Mouse (Mus musculus): ENCODE results near the gene Cldn14. TPM values are rescaled to one million over a fixed set of nuclear protein-coding genes. Genes with fewer than 3 reads are reported as not detected.

The Cldn14 gene
- polyA plus RNA-seq, 1 experiment from 2014 or later = not detected

DNA sequence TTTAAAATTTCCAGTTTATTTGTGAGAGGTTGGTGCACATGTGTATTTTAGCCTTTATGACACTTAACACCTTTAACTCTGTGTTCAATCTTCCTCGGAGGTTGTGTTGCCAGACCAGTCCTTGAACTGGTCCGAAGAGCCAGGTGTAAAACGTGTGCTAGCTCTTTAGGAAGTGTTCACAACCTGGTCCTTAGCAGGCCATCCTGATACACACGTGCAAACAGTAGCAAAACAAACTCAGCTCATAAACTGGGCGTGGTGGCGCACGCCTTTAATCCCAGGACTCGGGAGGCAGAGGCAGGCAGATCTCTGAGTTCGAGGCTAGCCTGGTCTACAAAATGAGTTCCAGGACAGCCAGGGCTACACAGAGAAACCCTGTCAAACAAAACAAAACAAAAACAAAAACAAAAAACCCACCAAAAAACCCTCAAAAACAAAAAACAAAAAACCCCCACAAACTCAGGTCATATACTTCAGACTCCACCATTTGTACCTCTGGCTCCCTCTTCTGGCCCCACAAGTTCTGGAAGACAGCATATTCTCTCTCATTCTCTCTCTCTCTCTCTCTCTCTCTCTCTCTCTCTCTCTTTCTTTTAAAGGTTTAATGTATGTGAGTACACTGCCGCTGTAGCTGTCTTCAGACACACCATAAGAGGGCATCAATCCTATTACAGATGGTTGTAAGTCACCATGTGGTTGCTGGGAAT is 65.7 kb downstream of the Cldn14 start:
- Histone ChIP-seq H3K27me3 (ENCODE audit: control insufficient read depth, insufficient read depth, low read depth, low read length) (no peaks in the 10 kb centered on the region), H3K4me2 (ENCODE audit: low read depth, low read length) (no peak overlapping the region), H3K4me3 (ENCODE audit: low read length) (no peak overlapping the region), H3K4me1 (replicated peaks; ENCODE audit: control insufficient read depth, insufficient read depth, low read length) (peaks cover 4% of the 10 kb centered on the region; the same call in 1 of the 2 replicates), H3K27ac (ENCODE audit: low read length) (no peak overlapping the region), H3K36me3 (ENCODE audit: control insufficient read depth, insufficient read depth, low read length) (no peaks in the 10 kb centered on the region), H3K9me3 (ENCODE audit: control insufficient read depth, low read length) (no peaks in the 10 kb centered on the region), H3K9ac (ENCODE audit: low read length) (no peak overlapping the region)
- WGBS = 85% methylated on average over 10 of the region's 10 CpGs
- ATAC-seq (ENCODE audit: low read depth) = no peak

DNA sequence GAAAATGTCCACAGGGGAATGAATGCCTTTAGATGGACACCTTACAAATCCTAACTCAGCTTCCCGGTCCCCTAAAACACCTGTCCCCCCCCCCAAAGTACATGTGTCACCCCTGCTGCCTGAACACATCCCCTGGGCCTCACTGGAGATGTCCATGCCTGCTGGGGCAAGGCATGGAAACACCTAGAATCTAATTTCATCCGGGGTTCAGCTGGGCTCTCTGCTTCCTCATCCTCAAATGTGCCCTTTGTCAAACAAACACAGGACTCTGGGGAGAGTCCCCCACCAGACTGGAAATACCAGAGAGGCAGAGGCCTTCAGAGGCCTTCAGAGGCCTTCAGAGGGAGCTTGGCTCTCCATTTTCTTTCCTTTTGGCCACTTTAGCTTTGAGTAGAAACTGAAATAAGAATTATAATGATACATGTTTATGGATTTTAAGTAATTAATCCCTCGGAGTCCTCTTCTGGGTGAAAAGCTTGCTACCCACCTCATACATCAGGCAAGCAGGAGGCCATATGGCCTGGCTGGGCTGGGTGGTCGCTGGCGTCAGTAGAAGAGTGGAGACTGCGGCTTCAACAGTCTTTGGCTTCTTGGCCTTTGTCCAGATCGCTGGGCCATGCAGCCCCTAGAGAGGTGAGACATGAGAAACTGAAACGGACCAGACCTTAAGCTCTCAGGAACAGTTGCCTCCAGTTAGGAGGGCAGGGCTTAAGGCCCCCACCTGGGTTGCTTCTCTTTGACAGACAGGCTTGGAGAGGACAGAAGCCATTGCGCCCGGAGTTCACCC is 66.7 kb downstream of the Cldn14 start:
- H3K9ac ChIP-seq (ENCODE audit: low read length) = no peak overlapping the region
- no peaks in the 10 kb centered on the region for H3K9me3 ChIP-seq (ENCODE audit: control insufficient read depth, low read length)
- H3K27me3 ChIP-seq (ENCODE audit: control insufficient read depth, insufficient read depth, low read depth, low read length) = no peaks in the 10 kb centered on the region
- H3K4me1 ChIP-seq (replicated peaks; ENCODE audit: control insufficient read depth, insufficient read depth, low read length) = peaks cover 4% of the 10 kb centered on the region; the same call in 1 of the 2 replicates
- H3K27ac ChIP-seq (ENCODE audit: low read length) = no peak overlapping the region
- ATAC-seq (ENCODE audit: low read depth) = no peak
- no peak overlapping the region for H3K4me3 ChIP-seq (ENCODE audit: low read length)
- no peak overlapping the region for H3K4me2 ChIP-seq (ENCODE audit: low read depth, low read length)
- no peaks in the 10 kb centered on the region for H3K36me3 ChIP-seq (ENCODE audit: control insufficient read depth, insufficient read depth, low read length)
- 50% methylated on average over 10 of the region's 10 CpGs for WGBS

DNA sequence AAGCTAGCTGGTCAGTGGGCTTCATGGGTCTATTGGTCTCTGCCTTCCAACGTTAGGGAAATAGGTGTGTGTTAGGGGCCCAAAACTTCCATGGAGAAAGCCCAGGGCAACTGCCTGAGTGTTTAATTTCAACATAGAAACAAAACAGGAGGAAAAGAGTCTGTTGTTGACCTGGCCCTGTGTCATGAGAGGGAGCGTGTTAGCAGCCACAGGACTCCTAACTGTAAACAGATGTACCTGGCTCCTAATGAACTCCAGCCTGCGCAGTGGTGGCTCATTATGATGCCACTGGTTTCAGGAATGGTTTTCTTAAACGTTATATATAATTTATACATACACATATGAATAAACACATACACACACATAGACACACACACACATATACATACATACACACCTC is 68.7 kb downstream of the Cldn14 start:
- Histone ChIP-seq H3K36me3 (ENCODE audit: control insufficient read depth, insufficient read depth, low read length) (no peaks in the 10 kb centered on the region), H3K27ac (ENCODE audit: low read length) (no peak overlapping the region)
- WGBS = 71% methylated on average over 4 of the region's 4 CpGs

DNA sequence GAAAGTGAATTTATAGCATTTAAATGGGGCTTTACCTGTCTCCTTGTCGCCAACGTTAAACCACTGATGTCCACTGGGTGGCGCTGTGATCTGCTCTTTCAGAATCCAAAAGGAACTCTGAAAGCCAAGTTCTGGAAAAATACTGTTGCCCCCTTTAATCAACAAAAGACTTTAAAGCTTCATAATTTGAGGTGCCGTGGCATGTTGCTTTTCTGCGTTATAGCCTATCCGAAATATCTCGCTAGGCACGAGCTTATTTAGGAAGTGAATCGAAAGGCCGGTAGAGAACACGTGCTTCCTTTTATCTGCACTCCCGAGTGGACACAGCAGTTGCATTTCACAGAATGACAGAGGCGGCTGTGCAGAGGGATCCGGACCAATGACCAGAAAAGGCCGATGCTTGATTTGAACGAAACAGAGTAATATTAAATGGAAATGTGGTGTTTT is 70.2 kb downstream of the Cldn14 start:
- H3K4me3 ChIP-seq (ENCODE audit: low read length) = peak overlapping the region; percentile 47
- peaks cover 7% of the 10 kb centered on the region; the same call in 1 of the 2 replicates for H3K27me3 ChIP-seq (ENCODE audit: control insufficient read depth, insufficient read depth, low read depth, low read length)
- H3K27ac ChIP-seq (ENCODE audit: low read length) = no peak overlapping the region
- no peaks in the 10 kb centered on the region for H3K36me3 ChIP-seq (ENCODE audit: control insufficient read depth, insufficient read depth, low read length)
- ATAC-seq (ENCODE audit: low read depth) = no peak
- H3K4me1 ChIP-seq (replicated peaks; ENCODE audit: control insufficient read depth, insufficient read depth, low read length) = peaks cover 4% of the 10 kb centered on the region; the same call in 1 of the 2 replicates
- H3K9me3 ChIP-seq (ENCODE audit: control insufficient read depth, low read length) = no peaks in the 10 kb centered on the region
- peak overlapping the region; percentile 61 for H3K4me2 ChIP-seq (ENCODE audit: low read depth, low read length)
- H3K9ac ChIP-seq (ENCODE audit: low read length) = peak overlapping the region; percentile 40; the same call in 1 of the 2 replicates
- 6% methylated on average over 16 of the region's 16 CpGs for WGBS

More for the DNA sequence above, 68.7 kb downstream of the Cldn14 start:
- H3K9me3 ChIP-seq (ENCODE audit: control insufficient read depth, low read length) = no peaks in the 10 kb centered on the region
- no peak for ATAC-seq (ENCODE audit: low read depth)
- H3K27me3 ChIP-seq (ENCODE audit: control insufficient read depth, insufficient read depth, low read depth, low read length) = no peaks in the 10 kb centered on the region; the same call in 1 of the 2 replicates
- H3K9ac ChIP-seq (ENCODE audit: low read length) = no peak overlapping the region
- no peak overlapping the region for H3K4me2 ChIP-seq (ENCODE audit: low read depth, low read length)
- H3K4me3 ChIP-seq (ENCODE audit: low read length) = no peak overlapping the region
- peaks cover 4% of the 10 kb centered on the region; the same call in 1 of the 2 replicates for H3K4me1 ChIP-seq (replicated peaks; ENCODE audit: control insufficient read depth, insufficient read depth, low read length)

DNA sequence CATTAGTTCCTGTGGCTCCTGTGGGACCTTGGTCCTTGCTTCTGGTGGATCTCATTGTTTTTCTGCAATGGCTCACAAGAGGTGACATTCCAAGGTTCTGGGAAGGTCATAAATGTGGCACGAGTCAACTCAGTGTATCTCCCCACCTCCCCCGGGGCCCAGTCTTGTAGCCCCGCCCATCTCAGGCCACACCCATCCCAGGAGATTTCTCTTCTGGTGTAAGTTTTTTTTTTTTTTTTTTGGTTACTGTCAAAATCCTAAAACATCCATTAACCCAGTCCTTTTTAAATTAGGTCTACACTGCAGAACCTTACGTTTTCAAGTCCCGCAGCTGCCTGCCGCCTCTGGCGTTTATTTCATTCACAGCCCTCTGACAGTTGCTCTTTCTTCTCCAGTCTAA is 73.6 kb downstream of the Cldn14 start:
- Histone ChIP-seq H3K27me3 (ENCODE audit: control insufficient read depth, insufficient read depth, low read depth, low read length) (peaks cover 7% of the 10 kb centered on the region; the same call in 1 of the 2 replicates), H3K9me3 (ENCODE audit: control insufficient read depth, low read length) (no peaks in the 10 kb centered on the region), H3K4me1 (replicated peaks; ENCODE audit: control insufficient read depth, insufficient read depth, low read length) (no peaks in the 10 kb centered on the region), H3K9ac (ENCODE audit: low read length) (no peak overlapping the region), H3K4me2 (ENCODE audit: low read depth, low read length) (no peak overlapping the region), H3K27ac (ENCODE audit: low read length) (no peak overlapping the region), H3K4me3 (ENCODE audit: low read length) (no peak overlapping the region), H3K36me3 (ENCODE audit: control insufficient read depth, insufficient read depth, low read length) (no peaks in the 10 kb centered on the region)
- no peak for ATAC-seq (ENCODE audit: low read depth)
- 16% methylated on average over 7 of the region's 7 CpGs for WGBS

DNA sequence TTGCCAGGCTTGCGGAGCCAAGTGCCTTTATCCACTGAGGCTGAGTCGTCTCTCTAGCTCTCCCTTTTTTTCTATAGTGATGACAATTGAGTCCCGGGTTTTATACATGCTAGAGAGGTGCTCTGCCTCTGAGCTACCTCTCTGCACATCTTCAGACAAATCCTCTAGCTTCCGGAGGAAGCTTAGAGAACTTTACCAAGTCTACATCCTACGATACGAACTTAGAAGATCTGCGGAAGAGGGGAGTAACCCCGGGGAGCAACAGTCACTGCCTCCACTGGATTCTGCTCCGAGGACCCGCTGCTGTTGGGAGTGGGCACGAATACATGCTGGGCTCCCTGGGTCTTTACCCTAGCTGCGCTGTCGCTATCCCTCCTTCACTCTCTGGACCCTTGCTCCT is 74.0 kb downstream of the Cldn14 start:
- Histone ChIP-seq H3K4me3 (ENCODE audit: low read length) (no peak overlapping the region), H3K36me3 (ENCODE audit: control insufficient read depth, insufficient read depth, low read length) (no peaks in the 10 kb centered on the region), H3K9me3 (ENCODE audit: control insufficient read depth, low read length) (no peaks in the 10 kb centered on the region), H3K9ac (ENCODE audit: low read length) (no peak overlapping the region), H3K27ac (ENCODE audit: low read length) (no peak overlapping the region), H3K27me3 (ENCODE audit: control insufficient read depth, insufficient read depth, low read depth, low read length) (peaks cover 7% of the 10 kb centered on the region; the same call in 1 of the 2 replicates), H3K4me1 (replicated peaks; ENCODE audit: control insufficient read depth, insufficient read depth, low read length) (no peaks in the 10 kb centered on the region), H3K4me2 (ENCODE audit: low read depth, low read length) (no peak overlapping the region)
- ATAC-seq (ENCODE audit: low read depth) = no peak
- WGBS = 20% methylated on average over 13 of the region's 13 CpGs

DNA sequence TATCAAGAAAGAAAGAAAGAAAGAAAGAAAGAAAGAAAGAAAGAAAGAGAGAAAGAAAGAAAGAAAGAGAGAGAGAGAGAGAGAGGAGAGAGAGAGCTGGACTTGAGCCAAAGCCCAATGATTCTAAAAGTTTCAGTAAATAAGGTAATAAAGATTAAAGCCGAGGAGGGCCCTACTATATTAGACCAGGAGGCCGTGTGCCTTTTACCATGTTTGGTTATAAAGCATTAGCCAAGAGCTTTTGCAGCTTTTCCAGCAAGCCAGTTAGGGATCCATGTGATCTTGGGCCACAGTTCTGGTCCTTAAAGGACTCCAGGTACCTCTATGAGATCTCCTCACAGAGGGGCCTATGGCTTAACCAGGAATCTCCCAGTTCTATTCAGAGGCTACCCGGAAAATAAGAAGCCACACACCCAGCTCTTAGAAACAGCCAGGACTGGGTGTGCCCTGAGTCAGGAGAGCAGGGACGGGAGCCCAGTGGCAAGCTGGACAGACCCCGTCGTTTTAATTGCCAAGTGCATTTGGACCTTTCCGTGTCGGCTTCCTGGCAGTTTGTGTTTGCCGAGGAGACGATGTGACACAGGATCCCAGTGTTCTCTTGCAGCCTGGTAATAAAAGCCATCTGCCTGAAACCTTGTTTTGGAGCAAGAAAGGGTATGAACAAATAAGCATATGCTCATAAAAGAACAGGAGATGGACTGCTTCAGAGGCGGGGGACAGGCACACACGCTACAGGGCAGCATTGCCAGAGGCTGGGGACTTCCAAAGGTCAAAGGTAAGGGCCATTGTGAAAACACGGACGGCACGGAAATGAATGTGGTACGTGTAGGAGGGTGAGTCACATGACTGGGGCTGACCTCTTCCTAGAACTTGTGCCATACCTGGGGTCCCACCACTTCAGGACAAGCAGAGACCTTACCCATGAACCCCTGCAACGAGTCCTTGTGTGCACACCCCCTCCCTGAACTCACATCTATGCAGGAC is 76.2 kb downstream of the Cldn14 start:
- H3K36me3 ChIP-seq (ENCODE audit: control insufficient read depth, insufficient read depth, low read length) = no peaks in the 10 kb centered on the region
- no peak overlapping the region for H3K9ac ChIP-seq (ENCODE audit: low read length)
- H3K27ac ChIP-seq (ENCODE audit: low read length) = no peak overlapping the region
- H3K27me3 ChIP-seq (ENCODE audit: control insufficient read depth, insufficient read depth, low read depth, low read length) = peaks cover 7% of the 10 kb centered on the region; the same call in 1 of the 2 replicates
- no peaks in the 10 kb centered on the region for H3K4me1 ChIP-seq (replicated peaks; ENCODE audit: control insufficient read depth, insufficient read depth, low read length)
- H3K4me3 ChIP-seq (ENCODE audit: low read length) = no peak overlapping the region
- H3K9me3 ChIP-seq (ENCODE audit: control insufficient read depth, low read length) = no peaks in the 10 kb centered on the region
- H3K4me2 ChIP-seq (ENCODE audit: low read depth, low read length) = no peak overlapping the region
- 55% methylated on average over 17 of the region's 17 CpGs for WGBS
- no peak for ATAC-seq (ENCODE audit: low read depth)

DNA sequence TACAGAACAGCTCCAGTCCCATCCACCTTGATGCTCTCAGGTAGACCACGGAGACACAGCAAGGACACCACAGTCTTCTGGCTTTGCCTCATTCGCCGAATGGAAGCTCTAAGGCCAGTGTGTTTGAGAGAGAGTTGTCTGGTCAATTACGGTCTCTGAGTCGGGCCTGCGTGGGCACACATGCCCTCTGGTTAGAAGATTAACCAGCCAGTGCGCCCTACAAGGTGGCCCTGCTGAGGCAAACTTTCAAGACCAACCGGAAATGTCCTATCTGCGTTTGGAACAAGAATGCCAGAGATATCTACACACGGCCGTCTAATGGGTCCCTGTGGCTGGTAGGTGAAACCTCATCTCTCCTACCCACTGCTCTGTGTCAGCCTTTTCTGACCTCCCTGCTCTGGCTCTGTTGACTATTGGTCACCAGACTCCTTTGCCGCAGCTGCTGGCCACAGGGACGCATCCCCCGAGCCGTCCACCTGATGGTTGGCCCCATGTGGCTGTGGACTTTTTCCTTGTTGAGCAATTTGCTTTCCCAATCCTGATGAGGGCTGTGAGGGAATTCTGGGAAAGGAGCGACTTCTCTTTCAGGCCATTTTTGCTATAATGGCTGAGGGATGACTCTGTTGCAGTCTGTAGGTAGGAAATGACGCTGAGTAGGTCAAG is 79.1 kb downstream of the Cldn14 start:
- Histone ChIP-seq H3K4me1 (replicated peaks; ENCODE audit: control insufficient read depth, insufficient read depth, low read length) (no peaks in the 10 kb centered on the region), H3K9me3 (ENCODE audit: control insufficient read depth, low read length) (no peaks in the 10 kb centered on the region), H3K27me3 (ENCODE audit: control insufficient read depth, insufficient read depth, low read depth, low read length) (peaks cover 3% of the 10 kb centered on the region; the same call in 1 of the 2 replicates), H3K36me3 (ENCODE audit: control insufficient read depth, insufficient read depth, low read length) (no peaks in the 10 kb centered on the region), H3K4me2 (ENCODE audit: low read depth, low read length) (no peak overlapping the region), H3K4me3 (ENCODE audit: low read length) (no peak overlapping the region), H3K9ac (ENCODE audit: low read length) (no peak overlapping the region), H3K27ac (ENCODE audit: low read length) (no peak overlapping the region)
- WGBS = 88% methylated on average over 17 of the region's 17 CpGs
- ATAC-seq (ENCODE audit: low read depth) = no peak
